Mouse (Mus musculus) erythroblast, embryonic 14.5 days (primary cell): ENCODE results near the gene Gm47996. TPM values are rescaled to one million over a fixed set of nuclear protein-coding genes. Genes with fewer than 3 reads are reported as not detected.
"Not testable (repeated sequence)": the region's sequence is repeated elsewhere in the genome, so short reads cannot be mapped to it uniquely, and the experiment has no call there.

Experiments
- H3K27me3 ChIP-seq: 2 replicates; pipeline ENCODE4 v1.6.1; 2012; ENCODE audit warnings: inconsistent platforms; ENCODE audit not compliant: control insufficient read depth
- H3K36me3 ChIP-seq: 2 replicates; pipeline ENCODE4 v1.6.1; 2012; ENCODE audit warnings: mild to moderate bottlenecking, inconsistent platforms; ENCODE audit not compliant: control insufficient read depth
- H3K4me1 ChIP-seq: 2 replicates; pipeline ENCODE4 v1.6.1; 2012; ENCODE audit warnings: inconsistent platforms; ENCODE audit not compliant: control insufficient read depth
- H3K4me3 ChIP-seq: replicated peaks from 2 replicates; pipeline ENCODE3; 2012; ENCODE audit warnings: moderate library complexity, mild to moderate bottlenecking, inconsistent platforms
- H3K9me3 ChIP-seq: 2 replicates; pipeline ENCODE4 v1.6.1; 2012; ENCODE audit warnings: low read length, inconsistent platforms, mixed read lengths; ENCODE audit not compliant: control insufficient read depth
- GATA1 ChIP-seq: IDR thresholded peaks from 2 replicates; pipeline ENCODE4 v1.6.1; 2012; ENCODE audit warnings: low read length, inconsistent platforms, mixed read lengths
- TAL1 ChIP-seq: IDR thresholded peaks from 3 replicates; pipeline ENCODE4 v1.6.1; 2012; ENCODE audit warnings: low read length, inconsistent platforms, mixed read lengths
- polyA plus RNA-seq: library from polyadenylated mRNA; stranded (reverse); fragments of >175 nt; gene quantifications from 2 replicates; pipeline ENCODE4 v1.2.3, GENCODE M21; 2012

Gm47996 gene
- polyA plus RNA-seq, 1 experiment: not detected

- not testable (repeated sequence) for H3K36me3 ChIP-seq, H3K4me3 ChIP-seq
These were observed 1.7 kb downstream of the Gm47996 start for GRCm38 (mm10) chr1:151211666-151212065.

GRCm38 (mm10) chr1:151214862-151215261 is 4.9 kb downstream of the Gm47996 start:
- Histone ChIP-seq H3K27me3 (peaks cover 11% of the 10 kb centered on the region), H3K9me3 (no peaks in the 10 kb centered on the region), H3K4me1 (peaks cover 7% of the 10 kb centered on the region), H3K36me3 (no peaks in the 10 kb centered on the region), H3K4me3 (no peak overlapping the region)
- TF ChIP-seq TAL1: no peak
- TF ChIP-seq GATA1: no peak

More at GRCm38 (mm10) chr1:151211666-151212065, 1.7 kb downstream of the Gm47996 start:
- H3K9me3 ChIP-seq, H3K4me1 ChIP-seq: not testable (repeated sequence)
- H3K27me3 ChIP-seq: peaks cover 11% of the 10 kb centered on the region

- Histone ChIP-seq H3K4me1 (peaks cover 5% of the 10 kb centered on the region), H3K9me3 (no peaks in the 10 kb centered on the region), H3K27me3 (peaks cover 11% of the 10 kb centered on the region), H3K36me3 (no peaks in the 10 kb centered on the region), H3K4me3 (no peak overlapping the region)
- TF ChIP-seq GATA1: no peak
- no peak for TF ChIP-seq TAL1
These were observed 6.1 kb downstream of the Gm47996 start for GRCm38 (mm10) chr1:151215985-151216384.

GRCm38 (mm10) chr1:151216417-151216816 is 6.5 kb downstream of the Gm47996 start:
- H3K36me3 ChIP-seq: no peaks in the 10 kb centered on the region
- H3K4me3 ChIP-seq: no peak overlapping the region
- peaks cover 5% of the 10 kb centered on the region for H3K4me1 ChIP-seq
- TF ChIP-seq TAL1: no peak
- TF ChIP-seq GATA1: no peak
- H3K9me3 ChIP-seq: no peaks in the 10 kb centered on the region
- H3K27me3 ChIP-seq: peaks cover 11% of the 10 kb centered on the region

GRCm38 (mm10) chr1:151219045-151219444 is 9.1 kb downstream of the Gm47996 start:
- Histone ChIP-seq H3K9me3 (no peaks in the 10 kb centered on the region), H3K4me1 (peaks cover 3% of the 10 kb centered on the region), H3K36me3 (no peaks in the 10 kb centered on the region), H3K27me3 (peaks cover 4% of the 10 kb centered on the region; the same call in 1 of the 2 replicates), H3K4me3 (no peak overlapping the region)
- no peak for TF ChIP-seq TAL1
- no peak for TF ChIP-seq GATA1

- no peaks in the 10 kb centered on the region for H3K27me3 ChIP-seq
- no peak overlapping the region for H3K4me3 ChIP-seq
- peaks cover 3% of the 10 kb centered on the region for H3K4me1 ChIP-seq
- no peaks in the 10 kb centered on the region for H3K9me3 ChIP-seq
- TF ChIP-seq TAL1 (no peak), GATA1 (no peak)
- no peaks in the 10 kb centered on the region for H3K36me3 ChIP-seq
These were observed 10.2 kb downstream of the Gm47996 start for GRCm38 (mm10) chr1:151220098-151220497.

GRCm38 (mm10) chr1:151222561-151223267 is 12.8 kb downstream of the Gm47996 start:
- H3K4me3 ChIP-seq: no peak overlapping the region
- TF ChIP-seq TAL1 (no peak), GATA1 (no peak)
- no peaks in the 10 kb centered on the region for H3K4me1 ChIP-seq
- H3K36me3 ChIP-seq: no peaks in the 10 kb centered on the region
- no peaks in the 10 kb centered on the region for H3K27me3 ChIP-seq
- H3K9me3 ChIP-seq: no peaks in the 10 kb centered on the region

- Histone ChIP-seq H3K4me3 (no peak overlapping the region), H3K27me3 (no peaks in the 10 kb centered on the region), H3K36me3 (no peaks in the 10 kb centered on the region), H3K9me3 (no peaks in the 10 kb centered on the region), H3K4me1 (no peaks in the 10 kb centered on the region)
- TF ChIP-seq GATA1 (no peak), TAL1 (no peak)
These were observed 13.4 kb downstream of the Gm47996 start for GRCm38 (mm10) chr1:151223377-151223776.

- TF ChIP-seq TAL1 (no peak), GATA1 (no peak)
- no peaks in the 10 kb centered on the region for H3K4me1 ChIP-seq
These were observed 14.6 kb downstream of the Gm47996 start for GRCm38 (mm10) chr1:151224536-151224935.

GRCm38 (mm10) chr1:151227506-151227905 is 17.6 kb downstream of the Gm47996 start:
- Histone ChIP-seq H3K36me3 (no peaks in the 10 kb centered on the region), H3K4me3 (no peak overlapping the region), H3K4me1 (no peaks in the 10 kb centered on the region), H3K27me3 (no peaks in the 10 kb centered on the region), H3K9me3 (no peaks in the 10 kb centered on the region)
- TF ChIP-seq TAL1 (no peak), GATA1 (no peak)

More at GRCm38 (mm10) chr1:151224536-151224935, 14.6 kb downstream of the Gm47996 start:
- Histone ChIP-seq H3K27me3 (no peaks in the 10 kb centered on the region), H3K4me3 (no peak overlapping the region), H3K36me3 (no peaks in the 10 kb centered on the region), H3K9me3 (no peaks in the 10 kb centered on the region)
